Mouse (Mus musculus) layer of hippocampus, adult 9-11 months (tissue): ENCODE data around the gene Rnf213.
"Not testable (repeated sequence)": the region's sequence is repeated elsewhere in the genome, so short reads cannot be mapped to it uniquely, and the experiment has no call there.

ENCODE experiments used
- DNase-seq: peaks from one replicate; pipeline ENCODE4 v3.0.0; 2022

Gene Rnf213

DNA sequence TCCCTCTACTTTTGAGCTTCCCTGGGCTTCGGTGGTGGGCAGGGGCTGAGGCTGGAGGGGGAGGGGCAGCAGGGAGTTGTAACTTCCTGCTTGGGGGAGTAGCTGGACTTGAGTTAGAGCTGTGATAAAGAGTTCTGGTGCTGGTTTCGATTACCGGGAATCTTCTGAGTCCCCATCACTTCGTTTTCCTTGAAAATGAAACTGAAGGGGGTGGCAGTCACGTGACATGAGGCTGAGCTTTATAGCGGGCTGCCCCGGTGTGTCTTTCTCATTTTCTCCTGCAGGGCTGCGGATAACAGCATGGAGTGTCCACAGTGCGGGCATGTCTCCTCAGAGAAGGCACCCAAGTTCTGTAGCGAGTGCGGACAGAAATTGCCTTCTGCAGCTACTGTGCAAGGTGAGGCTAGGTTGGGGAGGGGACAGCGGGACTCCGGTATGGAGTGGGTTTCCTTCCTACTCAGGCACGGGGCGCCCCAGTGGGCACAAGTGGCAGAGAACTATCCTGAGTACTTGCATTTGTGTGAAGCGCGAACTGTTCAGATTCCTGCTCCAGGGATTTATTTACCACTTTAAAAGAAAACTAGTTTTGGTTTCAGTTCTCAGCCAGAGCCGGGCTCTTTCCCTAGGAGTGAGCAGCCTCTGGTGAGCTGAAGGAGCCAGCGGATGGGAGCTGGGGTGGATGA, at the start of gene Rnf213:
Rnf213 (plus strand) TSS at position 301 of the 683 bp plus-strand sequence.
- DNase-seq, result peak; percentile 25

DNA sequence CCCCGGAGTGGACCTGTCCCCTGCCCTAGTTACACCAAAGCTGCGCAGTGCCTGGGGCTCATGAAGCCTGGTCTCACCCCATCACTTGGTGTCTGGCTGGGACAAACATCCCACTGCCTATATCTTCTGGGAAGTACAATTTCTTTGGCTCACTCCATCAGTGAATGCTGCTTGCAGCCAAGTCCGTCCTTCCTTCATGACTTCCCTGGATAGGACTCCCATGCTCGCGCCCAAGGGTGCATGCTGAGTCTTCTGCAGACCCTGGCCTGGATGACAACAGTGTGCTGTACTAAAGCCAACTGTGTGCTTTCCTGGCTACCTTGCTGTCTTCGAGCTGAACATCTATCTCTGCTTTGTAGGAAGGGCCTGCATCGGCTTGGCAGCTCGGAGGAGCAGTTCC, 48.7 kb upstream of the Rnf213 start:
- DNase-seq, result no peak

DNA sequence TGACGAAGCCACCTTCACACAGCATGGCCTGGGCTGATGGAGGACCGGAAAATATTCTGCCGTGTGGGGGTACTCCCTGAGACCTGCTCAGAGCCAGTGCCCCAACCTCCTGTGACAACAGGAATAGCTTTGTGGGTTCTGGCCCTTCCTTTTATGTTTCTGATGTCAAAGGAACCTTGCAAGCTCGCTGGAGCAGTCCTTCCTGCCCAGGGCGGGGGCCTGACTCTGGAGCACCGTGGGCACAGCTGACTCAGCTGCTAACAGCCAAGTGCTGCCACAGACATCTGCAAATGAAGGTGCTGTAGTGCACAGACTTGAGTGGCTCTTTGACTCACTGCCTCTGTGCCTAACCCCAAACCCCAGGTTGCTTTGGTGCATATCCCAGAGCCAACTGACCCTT, 48.0 kb upstream of the Rnf213 start:
- no peak for DNase-seq

DNA sequence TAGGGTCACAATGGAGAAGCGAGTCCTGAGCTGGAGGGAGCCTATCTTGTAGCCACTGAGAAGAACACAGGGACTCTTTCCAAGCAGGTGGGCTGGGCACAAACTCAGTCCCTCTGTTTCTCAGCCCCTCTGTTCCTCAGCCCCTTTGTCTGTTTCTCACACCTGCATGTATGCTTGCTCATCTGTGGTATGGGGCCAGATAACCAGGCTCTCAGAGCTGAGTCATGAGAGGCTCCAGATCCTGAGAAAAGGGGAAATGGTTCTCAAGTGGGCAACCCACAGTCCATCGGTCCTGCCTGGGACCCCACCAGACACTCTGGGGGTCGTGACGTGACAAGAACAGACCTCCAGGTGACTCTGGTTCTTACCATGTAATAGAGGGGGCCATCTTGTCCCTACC, 45.8 kb upstream of the Rnf213 start:
- no peak for DNase-seq

DNA sequence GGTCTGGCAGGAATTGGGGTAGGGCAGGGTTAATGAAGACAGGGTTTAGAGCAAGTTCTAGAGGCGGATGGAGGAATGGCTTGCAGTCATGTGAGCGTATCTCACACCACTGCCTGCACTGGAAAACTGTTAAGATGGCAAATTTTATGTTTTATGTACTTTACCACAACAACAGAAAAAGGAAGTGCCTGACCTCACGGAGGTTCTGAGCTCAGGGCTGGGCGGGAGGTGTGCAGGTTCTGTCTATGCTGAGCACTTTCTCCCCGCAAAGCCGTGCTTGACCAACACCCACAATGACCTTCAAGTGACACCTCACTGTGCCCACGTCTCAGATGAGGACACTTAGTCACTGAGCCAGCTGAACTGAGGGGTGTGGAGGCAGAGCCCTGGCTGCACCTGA, 40.8 kb upstream of the Rnf213 start:
- DNase-seq, result no peak

DNA sequence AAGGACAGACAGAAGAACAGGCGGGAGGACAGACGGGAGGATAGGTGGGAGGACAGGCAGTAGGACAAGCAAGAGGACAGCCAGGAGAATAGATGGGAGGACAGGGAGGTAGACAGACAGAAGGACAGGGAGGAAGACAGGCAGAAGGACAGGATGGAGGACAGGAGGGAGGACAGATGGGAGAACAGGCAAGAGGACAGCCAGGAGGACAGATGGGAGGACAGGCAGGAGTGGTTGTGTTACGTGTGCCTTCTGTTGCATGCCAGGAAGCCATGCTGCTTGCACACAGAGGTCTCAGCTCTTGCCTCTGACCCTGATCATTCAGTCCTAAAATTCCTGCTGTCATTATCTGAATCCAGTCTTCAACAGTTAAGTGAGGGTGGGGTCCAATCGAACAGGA, 39.0 kb upstream of the Rnf213 start:
- no peak for DNase-seq

DNA sequence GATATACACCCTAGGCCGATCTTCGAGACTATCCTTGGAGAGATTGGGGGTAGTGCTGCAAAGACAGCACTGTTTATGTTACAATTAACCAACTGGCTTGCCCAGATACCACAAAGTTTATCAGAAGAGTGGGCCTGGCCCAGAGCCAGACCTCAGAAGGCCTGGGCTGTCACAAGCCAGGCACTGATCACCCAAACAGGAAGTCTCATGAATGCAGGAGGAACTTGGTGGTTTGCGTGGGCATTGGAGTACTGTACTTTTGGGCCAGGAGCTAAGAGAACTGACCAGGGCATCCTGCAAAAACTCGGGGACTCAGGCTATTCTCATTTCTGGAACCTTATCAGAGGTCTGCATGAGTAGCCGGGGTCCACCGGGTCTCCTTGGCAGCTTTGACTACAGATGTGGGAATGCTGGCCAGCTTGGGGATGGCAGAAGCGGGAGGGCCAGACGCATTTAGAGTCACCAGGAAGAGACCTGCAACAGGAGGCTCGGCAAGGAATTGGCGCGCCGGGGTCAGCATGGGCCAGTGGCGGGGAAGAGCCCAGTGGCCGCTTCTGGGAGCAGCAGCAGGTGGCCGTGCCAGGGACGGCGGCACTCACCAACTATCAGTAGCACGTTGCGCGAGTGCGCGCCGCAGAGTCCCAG, 38.0 kb upstream of the Rnf213 start:
- peak; percentile 69 for DNase-seq

DNA sequence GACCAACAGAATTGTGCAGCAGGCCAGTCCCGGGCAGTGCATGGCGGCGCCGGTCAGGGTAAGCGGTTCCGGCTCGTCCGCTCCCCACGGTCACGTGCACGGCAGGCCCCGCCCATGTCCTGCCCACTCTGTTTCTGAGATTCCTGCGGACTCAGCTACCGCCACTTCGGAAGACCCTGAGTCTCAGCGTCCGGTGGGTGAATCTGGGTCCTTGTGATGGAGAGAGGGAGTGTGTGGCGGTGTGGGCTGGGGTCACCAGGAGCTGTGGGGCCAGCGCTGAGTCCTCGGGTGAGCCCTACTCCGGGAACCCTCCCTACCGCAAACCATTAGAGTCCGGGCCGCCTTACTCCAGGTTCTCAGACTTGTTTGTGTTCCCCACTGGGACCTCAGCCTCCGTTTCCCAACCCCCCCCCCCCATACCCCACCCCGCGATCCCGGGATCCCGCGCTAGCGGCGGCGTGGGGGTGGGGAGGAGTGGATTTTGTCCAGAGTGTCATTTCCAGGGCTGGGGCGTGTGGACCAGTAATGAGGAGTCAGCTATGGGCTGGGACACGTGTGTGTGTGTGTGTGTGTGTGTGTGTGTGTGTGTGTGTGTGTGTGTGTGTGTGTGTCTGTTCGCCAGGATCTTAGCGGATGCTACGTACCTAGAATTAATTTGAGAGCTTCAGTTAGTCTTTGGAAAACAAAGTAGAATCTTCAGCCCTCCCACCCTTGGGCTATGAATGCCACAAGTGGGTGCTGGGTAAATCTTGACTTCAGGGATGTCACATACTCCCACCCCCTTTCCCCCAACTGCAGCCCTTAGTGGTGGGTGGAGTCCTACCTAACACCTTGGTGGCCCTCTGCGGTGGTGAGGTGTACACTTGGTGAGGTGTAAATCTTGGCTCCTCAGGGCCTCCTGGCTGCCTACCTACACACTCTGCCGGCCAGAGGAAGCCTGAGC, 37.2 kb upstream of the Rnf213 start, which contains the start of the genes Sgsh and Slc26a11:
Sgsh (minus strand) TSS at position 94 of the 943 bp plus-strand sequence.
Slc26a11 (plus strand) TSS at position 115 of the 943 bp plus-strand sequence.
- DNase-seq, result peak; percentile 69

DNA sequence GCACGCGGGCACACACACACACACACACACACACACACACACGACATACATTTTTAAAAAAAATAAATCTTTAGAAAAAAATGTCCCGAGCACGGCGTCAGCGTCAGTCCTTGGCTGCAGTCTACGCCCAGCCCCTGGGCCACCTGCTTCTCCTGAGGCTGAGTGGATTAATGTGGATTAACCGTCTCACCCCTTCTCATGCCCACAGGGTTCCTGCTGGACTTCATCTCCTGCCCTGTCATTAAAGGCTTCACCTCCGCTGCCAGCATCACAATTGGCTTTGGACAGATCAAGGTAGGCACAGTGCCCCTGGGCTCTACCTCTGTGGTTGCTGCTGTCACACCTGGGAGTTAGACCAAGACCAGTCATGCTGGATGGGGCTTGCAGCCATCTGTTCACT, 33.8 kb upstream of the Rnf213 start:
- no peak for DNase-seq

DNA sequence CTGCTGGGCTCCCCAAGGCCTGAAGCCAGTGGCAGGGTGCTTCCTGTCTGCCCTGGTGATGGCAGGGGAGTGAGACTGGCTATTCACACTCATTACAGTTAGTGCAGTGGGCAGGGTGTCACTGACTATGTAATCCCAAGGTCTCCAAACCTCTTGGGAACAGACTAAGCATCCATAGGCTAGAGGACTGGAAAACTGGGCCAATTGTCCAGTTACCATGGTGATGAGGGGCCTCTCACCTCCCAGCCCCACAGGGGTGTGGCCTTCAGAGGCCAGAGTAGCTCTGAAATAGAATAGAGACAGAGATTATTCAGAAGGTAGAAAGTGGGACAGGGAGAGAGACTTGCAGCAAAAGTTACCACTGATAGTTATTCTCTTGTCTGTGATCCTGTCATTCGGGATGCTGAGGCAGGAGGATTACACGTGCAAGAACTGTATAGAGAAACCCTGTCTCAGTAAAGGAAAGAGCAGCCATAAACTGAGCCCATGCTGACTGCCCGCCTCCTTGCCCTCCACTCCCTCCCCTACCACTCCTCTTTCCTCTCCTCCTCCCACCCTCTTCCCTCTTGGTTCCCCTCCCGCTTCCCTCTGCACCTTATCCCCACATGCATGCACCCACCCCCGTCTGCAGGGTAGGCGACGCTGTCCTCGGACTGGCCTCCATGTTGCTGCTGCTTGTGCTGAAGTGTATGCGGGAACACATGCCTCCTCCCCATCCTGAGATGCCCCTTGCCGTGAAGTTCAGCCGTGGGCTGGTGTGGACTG, 29.9 kb upstream of the Rnf213 start:
- no peak for DNase-seq

DNA sequence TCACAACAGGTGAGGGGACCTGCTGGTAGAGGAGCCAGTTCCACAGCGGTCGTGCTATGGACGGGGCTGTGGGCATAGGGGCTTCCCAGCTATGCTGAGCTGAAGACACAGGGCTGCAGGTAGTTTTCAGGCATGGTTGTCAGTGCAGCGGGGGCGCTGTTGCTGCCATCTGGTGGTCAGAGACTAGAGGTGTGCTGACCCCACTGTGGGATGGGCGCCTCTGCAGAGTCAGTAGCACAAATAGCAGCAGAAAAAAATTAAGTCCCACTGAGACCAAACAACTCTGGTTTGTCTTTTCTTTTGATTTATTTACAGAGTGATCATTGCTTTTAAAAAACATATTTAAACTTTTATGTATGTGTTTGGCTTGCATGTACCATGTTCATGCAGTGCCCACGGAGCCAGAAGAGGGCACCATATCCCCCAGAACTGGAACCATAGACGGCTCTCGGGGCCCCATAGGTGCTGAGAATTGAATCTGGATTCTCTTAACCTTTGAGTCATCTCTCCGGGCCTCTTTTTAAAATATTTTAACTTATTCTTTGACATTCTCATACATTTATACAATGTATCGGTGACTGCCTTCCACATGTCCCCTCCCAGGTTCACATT, 29.3 kb upstream of the Rnf213 start:
- DNase-seq, result peak; percentile 31

DNA sequence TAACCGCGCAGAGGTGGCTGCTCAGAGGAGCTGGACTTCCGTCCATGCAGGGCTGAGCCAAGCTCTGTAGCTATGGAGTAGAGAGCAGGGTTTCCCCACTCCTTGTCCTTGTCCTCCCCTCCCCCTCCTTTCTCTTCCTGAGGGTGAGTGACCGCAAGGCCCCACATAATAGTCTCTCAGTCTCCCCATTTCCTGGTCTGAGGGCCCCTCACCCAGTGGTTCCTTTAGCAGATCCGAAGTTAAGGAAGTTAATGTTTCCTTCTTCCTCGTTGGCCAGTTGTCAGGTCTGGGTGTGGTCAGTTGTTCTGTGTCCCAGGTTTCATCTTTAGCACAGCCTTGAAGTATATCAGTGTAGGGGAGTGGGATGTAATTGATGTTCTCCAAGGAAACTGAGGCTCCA, 17.5 kb upstream of the Rnf213 start:
- no peak for DNase-seq

DNA sequence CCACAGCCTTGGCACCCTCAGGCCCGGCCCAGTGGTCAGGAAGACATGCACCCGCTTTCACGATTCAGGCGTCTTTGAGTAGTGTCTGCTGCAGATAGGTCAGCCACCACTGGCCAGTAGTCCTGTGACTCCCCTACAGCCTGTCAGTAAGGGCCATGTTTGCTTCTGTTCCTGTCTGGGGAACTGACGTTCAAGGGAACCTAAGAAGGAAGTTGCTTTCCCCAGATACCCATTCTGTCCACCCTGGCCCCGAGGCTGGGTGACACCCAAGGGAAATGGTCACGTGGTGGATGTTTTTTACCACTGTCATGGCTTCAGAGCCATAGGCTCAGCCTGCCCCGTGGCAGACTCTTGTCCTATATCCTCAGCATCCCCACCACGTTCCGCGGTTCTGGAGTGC, 15.6 kb upstream of the Rnf213 start:
- no peak for DNase-seq

DNA sequence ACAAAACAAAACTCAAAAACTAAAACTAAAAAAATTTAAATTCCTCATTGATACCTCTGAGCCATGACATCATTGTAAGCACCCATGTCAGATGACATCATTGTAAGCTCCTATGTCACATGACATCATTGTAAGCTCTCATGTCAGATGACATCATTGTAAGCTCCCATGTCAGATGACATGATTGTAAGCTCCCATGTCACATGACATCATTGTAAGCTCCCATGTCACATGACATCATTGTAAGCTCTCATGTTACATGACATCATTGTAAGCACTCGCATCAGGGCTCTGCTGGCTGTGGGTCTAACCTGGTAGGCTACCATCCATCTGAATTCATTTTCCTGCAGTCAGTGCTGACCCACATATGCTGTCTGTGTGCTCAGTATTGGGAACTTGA, 14.3 kb upstream of the Rnf213 start:
- DNase-seq, result no peak

DNA sequence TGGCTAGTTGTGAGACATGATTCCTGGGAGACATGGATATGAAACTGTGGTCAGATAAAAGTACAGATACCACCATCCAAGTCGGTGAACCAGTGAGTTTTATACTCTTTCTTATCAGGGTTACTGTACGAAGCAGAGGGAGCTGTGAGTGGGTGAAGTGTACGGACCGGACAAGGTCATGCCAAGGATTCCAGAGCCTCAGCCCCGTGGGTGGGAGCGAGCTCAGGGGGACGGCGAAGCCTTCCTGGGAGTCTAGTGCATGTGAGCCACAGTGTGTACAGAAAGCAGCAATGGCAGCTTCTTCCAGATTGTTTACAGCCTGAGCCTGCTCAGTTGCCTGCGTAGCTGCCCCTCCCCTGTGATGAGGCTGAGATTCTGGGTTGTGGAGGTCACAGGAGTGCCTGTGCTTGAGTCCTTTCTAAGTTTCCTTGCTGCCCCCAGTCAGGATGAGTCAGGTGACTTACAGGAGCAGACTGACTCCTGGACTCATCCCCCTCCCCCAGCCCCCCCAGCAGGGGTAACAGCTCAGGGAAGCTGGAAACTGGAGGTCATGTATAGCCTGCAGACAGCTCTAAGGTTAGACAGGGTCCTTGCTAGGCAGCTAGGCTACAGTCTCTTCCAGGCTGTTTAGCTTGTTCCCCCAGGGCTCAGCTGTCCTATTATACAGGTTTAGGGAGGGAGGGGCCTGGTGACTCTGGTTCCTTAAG, 11.1 kb upstream of the Rnf213 start:
- DNase-seq, result no peak

DNA sequence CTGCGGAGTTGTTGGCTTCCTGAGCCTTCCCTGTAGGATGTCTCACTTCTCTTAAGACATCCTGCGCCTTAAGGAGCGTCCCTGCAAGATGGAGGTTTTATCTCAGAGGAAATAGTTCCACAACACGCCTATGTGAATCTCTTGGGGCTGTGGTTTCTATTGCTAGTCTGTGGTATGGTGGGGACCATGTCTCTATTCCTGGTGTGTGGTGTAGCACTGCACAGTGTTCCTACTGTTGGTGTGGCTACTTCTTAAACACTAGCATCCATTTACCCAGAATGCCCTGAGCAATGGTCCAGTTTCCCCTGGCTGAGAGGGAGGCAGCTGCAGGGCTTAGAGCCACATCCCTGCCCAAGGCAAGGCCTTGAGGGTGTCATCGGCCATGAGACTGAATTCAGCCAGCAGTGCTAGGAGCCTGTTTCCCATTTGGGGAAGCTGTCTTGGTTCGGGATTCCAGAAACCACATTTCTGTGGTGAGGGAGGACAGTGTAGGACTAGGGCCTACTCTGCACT, 10.5 kb upstream of the Rnf213 start:
- DNase-seq, result no peak

DNA sequence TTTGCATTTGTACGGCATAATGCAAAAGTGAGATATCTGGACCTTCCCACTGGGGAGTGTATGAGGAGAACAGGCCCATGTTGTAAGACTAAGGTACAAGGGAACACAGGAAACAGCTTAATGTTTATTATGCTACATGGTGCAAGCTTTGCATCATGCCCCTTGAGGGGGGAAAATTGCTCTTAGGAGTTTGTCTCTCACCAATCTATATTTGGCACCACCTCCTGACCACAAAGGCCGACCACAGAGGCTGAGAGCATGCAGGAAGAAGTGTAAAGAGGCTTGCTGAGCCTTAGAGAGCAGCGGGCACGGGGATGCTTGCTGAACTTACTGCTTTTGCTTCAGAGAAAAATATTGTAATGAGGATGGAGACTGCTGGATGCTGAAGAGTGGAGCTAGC, 8.0 kb upstream of the Rnf213 start:
- DNase-seq, result no peak

DNA sequence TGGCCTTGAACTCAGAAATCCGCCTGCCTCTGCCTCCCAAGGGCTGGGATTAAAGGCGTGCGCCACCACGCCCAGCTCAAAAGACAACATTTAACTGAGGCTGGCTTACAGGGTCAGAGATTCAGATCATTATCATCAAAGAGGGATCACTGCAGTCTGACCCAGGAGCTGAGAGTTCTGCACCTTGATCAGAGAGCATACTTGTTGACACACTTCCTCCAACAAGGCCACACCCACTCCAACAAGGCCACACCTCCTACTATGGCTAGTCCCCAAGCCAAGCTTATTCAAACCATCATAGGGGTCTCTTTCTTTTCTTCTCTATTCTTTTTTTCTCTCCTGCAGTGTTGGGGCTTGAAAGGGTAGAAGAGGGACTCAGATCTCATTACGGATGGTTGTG, 6.6 kb upstream of the Rnf213 start:
- DNase-seq, result no peak

DNA sequence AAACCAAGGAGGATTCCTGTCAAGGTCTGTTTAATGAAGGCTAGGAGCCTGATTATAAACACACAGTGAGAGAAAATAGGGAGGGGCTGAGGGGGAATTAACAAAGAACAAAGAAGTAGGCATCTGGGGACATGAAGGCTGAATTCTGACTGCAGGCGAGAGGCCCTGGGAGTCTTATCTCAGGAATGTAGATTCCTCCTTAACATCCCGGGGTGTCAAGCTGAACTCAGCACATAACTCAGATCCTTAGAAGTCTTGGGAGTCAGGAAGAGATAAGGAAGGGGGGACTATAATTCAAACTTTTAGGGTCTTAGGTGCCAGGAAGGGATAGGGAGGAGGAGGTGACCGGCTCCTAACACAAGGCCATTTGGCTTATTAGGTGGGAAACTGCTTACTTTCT, 5.6 kb upstream of the Rnf213 start:
- not testable (repeated sequence) for DNase-seq

DNA sequence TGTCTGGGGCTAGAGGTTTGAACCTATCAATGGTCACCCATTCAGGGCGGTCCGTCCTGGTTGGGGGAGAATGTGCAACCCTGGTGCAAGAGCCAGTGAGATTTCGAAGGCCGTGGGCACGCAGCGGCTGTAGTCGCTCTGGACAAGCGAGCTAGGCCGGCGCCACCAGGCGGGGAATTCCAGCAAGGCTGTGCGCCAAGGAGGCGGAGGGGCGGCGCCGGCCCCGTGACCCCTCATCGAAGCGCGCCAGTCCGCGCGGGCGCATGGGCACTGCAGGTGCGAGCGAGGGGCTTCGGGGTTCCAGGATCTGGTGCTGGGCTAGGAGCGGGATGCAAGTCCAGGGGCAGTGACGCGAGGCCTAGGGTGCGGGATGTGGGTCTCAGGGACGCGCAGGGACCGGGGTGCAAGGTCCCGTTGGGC, 3.0 kb upstream of the Rnf213 start:
- DNase-seq, result peak; percentile 37
